Mouse (Mus musculus): ENCODE results near the gene Nav2.

The Nav2 gene

DNA sequence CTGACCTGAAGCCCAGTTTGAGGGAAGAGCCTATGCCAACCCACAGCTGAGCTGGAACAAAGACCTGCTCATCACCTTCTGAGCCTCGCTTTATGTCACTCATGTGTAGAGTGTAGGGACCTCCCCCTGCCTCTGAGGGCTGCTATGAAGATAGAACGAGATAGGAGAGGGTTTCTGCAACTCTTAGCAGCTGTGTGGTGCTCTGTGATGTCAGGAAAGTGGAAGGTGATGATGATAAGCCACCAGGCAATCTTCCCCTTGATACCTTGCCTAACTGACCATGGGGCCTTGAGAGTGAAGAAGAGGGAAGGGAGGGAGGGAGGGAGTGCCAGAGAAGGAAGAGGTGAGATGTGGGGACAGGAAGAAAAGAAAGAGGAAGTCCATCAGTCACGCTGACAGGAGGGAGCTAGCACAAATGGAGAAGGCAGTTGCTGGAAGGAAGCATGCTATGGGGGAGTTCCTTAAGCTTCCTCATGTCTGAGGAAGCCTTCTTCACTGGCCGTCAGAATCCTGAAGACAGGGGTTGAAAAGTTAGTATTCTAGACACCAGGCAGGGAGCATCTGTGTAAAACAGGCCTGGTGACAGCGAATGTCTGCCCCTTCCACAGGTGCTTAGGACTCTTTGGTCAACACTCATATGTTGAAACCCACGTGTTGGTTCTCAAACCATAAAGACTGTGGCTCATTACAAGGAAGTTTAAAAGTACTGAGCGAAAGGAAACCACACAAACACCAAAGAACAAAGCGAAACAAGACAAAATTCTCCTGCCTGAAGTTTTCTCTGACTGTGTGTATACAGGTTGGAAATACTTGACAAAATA is at the start of gene Nav2:
Gene Nav2 (plus strand): TSS at position 196 of the 821 bp plus-strand sequence.
- DNase-seq: no peak

DNA sequence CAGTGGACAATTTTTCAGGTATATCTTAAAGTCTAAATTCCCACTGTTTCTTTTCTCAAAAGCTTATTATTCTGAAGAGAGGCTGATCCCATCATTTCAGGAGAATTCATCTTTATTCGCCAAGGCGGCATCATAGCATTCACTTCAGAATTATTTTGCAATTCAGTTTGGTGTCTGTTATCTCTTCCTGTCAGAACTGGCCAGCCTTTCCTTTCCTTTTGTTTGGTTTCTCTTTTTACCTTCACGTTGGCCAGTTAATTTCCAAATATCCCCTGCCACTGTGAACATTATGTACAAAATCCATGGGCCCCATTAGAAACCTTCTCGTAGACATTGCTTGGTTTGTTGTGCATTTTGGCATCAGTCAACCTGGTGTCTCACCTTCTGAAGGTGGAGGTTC is 49.2 kb upstream of the Nav2 start:
- DNase-seq: no peak

DNA sequence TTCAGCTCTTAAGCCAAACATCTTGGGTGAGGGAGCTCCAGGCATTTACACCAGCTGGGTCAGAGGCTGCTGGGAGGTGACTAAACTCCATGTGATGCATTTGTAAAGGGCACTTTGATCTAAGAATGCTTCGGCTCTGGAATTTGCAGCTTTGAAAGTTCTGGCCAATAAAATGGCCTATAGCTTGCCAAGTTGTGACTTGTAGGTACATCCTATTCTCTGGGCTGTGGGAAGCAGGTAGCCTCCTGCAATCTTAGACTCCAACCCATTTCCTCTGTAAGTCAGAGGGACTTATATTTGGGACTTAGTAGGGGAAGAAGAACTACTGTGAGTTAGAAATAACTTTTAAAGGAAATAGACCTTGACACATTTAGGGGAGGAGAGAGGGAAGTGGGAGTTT is 47.6 kb upstream of the Nav2 start:
- DNase-seq: no peak

GRCm38 (mm10) chr7:48861796-48862195 is 46.7 kb upstream of the Nav2 start:
- no peak for DNase-seq

- DNase-seq: no peak
Observed at GRCm38 (mm10) chr7:48864199-48864598, 44.3 kb upstream of the Nav2 start.

DNA sequence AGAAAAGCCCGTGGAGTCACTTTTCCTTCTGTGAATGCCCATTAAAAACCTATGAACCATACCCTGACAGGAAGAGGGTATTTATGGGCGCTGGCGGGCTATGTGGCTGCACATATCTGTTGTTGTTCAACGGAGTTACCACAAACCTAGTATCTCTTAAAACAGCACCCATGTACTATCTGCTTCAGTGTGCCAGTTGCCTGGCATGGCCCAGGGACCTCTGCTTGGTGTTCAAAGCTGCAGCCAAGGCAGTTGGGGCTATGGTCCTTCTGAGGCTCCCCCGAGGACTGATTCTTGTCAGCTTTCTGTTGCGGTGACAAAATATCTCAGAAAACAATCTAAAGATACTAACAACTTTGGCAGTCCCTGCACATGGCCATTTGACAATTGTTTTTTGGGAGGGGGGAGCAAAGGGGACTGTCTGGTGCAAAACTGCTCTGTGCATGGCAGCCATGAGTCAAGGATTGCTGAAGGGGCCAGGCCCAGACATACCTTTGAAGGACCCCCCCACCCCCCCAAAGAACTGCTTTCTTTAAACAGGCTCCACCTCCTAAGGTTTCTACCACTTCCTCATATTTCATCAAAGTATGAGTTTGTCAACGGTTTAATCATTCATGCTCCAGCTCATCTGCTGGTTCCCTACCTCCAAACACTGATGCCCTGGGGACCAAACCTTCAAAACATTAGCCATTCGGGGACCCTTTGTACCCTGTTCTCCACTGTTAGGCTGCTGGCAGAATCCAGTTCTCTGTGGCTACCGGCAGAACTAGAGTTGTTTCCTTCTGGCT is 43.7 kb upstream of the Nav2 start:
- DNase-seq: no peak

- DNase-seq: no peak
Observed at GRCm38 (mm10) chr7:48867576-48867975, 40.9 kb upstream of the Nav2 start.

DNA sequence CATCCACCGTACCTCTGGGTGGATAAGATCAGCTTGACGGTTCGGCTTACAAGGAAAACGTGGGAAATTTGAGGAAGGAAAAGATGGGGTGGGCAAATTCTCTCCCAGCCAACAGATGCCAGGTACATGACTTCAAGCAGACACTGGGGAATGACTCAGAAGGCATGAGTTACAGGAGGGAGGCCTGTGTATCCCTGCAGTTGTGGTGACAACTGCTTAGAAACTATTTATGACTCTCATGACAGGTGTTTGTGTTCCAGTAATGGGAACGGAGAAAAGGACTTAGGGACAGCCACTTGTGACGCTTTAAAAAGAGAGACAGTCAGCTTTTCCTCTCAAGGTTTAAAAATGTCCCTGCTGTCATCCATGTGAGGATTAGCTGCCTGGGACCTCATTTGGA is 38.4 kb upstream of the Nav2 start:
- DNase-seq: no peak

DNA sequence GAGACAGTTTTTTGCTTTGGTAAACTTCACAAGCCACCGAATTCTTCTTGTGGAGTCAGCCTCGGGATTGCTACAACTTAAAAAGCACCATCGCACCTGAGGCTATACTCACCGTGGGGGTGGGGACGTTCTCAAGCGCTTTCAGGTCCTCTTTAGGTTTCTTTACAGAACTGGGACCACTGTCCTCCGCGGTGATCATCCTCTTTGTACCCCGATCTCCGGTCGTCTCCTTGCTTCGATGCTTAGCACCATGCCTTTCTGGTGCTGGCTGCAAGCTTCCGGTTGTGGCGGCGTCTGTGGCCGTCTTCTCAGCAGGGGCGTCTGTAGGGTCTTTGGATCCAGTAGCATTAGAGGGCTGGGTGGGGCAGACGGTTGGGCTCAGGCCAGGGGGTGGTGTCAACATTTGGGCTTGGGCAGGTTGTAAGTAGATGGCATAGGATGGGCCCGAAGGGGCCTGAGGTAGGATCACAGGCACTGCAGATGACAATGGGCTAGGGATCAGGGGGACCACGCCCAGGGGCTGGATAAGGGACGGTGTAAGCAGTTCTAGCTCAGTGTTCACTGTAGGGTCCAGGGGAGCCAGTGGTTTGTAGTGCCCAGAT is 37.8 kb upstream of the Nav2 start:
- DNase-seq: no peak

- no peak for DNase-seq
Observed at GRCm38 (mm10) chr7:48871292-48871691, 37.2 kb upstream of the Nav2 start.

GRCm38 (mm10) chr7:48875096-48875495 is 33.4 kb upstream of the Nav2 start:
- no peak for DNase-seq

DNA sequence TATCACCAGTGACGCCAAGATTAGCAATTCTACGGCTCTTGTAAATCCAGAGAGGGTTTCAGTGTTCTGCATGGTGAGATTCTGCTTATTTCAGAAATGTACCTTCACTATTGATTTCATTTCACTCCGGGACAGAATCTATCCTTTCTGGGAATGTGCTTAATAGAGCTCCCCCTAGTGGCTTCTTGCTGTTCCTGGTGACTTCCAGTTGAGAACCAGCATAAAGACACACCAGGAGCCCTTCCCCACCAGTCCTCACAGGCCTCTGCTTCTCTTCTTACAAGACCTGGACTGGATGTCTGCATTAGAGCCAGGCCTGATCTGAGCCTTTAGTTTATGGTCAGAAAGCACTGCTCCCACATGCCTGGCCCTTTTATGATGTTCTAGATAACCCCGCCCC is 32.0 kb upstream of the Nav2 start:
- peak; percentile 35 to 67 for DNase-seq

DNA sequence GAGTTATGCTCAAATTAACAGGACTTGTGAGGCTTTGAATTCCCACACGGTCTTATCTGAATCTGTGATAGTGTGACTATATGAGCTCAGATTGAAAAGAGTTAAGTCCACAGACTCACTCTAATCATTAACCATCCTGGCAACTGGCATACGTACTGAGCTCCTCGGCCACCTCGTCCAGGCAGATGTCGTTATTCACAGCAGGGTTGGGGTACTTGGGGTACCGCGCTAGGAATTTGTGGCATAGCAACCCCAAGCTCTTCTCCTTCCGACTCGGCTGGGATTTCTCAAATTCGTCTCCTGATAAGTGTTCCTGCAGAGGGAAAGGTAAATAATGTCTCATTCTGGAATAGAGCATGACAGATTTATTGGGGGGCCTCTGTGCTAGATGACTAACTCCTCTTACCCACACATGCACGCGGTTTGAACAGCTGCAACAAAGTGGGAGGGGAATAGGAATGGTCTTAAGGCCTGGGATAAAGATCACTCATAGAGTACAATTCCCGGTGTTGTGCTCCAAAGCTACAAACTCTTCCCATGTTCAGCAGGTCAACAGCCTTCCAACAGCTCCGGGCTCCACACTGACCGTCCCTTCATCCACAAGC is 30.6 kb upstream of the Nav2 start:
- no peak for DNase-seq

GRCm38 (mm10) chr7:48879574-48879973 is 28.9 kb upstream of the Nav2 start:
- no peak for DNase-seq

DNA sequence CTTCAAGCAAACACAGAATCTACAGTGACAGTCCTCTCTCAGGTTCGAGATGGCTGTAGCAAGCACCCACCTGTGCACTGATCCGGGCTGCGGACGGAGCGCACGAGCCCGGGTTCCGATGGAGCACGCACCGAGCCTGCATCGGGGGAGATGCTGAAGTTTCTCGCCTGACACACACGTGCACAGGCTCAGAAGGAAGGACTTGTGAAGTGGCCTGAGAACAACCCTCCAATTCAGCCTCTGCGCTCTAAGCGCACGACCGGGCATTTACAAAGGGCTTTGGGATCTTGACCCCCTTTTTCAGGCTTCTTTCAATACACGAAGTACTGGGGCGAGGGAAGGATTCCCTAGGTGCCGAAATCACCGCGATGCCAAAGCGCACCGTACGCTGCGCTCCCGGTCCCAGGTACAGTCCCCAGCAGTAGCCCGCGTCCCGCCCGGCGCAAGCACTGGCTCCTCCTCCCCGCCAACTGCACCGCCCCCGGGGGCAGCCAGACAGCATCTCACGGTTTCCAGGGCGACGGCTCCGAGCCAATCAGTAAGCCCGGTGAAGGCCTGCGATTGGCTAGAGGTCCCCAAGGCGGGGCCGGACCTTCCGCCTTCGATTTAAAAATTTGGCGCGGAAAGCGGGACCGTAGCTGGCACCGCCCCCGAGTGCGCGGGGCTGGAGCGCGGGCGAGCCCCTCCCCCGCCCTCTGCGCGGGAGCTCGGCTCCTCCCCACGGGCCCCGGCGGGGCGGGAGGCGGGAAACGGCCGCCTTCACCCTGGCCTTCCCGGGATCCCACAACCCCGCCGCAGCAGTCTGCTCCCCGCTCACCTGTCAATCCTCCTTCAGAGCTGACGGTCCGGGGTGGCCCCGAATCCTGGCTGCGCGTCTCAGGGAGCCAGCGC is 27.7 kb upstream of the Nav2 start:
- peak; percentile 93 to 95 for DNase-seq

GRCm38 (mm10) chr7:48881486-48881885 is 27.0 kb upstream of the Nav2 start, which contains the start of gene E2f8:
TSS of gene E2f8 (minus strand) at chr7:48881596.
- DNase-seq: peak; percentile 25 to 57

DNA sequence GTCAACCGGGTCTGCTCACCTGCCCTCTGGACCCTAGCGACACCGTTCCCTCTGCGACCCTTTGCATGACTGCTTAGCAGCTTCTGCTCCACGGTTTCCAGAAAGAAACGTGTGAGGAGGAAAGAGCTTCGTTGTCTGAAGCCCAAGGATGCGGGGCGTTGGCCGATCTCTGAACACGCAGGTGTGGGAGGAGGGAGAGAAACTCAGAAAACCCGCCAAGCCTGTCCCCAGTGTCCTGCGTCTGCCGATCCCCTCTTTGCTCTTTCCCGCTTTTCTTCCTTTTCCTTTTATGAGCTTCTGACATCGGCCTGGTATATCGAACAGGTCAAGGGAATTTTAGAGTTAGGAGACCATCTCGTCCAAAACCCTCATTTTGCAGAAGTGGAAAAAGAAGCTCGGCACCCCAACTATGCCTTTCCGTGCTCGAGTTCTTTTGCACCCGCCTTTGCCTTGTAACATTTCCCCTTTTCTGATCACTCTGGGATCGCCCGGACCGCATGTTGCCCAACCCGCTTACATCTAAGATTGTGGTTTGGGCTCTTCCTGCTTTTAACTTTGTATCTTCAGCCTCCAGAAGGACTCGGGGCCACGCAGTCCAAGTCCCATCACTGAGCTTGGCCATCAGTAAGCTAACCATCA is 26.4 kb upstream of the Nav2 start:
- DNase-seq: no peak

DNA sequence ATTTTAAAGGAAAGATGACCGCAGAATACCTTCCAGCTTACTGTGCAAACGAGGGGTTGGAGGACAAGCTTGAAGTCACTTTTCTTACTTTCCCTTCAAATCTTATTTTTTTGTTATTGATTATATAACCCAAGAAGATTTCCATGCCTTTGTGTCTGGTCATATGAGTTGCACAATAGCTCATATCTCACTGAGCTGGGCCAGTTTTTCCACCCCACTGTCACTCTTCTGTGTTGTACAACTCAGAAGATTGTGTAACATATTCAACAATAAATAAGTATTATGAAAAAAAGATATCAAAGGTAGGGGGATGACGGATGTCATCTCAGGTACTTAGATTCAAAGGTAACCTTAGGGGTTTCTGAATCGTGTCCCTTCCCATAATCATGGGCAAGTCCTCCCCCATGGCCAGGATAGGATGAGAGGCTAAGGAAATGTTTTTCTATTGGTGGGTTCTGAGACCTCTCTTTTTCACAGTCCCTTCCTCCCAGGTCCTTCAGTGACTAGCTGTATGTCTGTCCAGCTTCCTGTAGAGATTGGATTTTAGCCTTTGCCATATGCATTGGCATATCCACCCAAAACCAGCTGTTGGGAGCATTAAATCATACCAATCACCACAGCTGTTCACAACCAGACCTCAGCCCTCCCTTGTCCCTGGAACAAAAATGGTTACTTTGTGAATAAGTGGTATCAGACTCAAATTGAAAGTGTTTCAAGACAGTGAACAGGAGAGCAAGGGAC is 24.8 kb upstream of the Nav2 start:
- DNase-seq: no peak

- no peak for DNase-seq
Observed at GRCm38 (mm10) chr7:48884266-48884611, 24.3 kb upstream of the Nav2 start.

DNA sequence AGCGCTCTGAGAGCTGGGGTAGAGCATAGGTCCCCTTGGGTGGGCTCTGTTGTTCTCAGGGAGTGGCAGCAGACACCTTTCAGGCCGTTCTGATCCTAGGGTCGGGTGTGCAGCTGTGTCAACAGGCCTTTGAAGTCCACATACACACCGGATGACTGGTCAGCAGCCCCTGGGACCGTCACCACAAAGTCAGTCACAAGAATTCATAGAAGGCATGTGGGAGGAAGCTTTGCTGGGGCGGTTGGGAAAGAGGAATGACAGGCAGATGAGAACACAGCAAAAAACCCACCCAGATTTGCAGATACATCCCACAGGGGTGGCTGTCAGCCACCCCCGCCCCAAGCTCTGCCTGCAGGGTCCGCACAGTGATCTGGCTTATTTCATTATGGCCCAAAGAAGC is 20.5 kb upstream of the Nav2 start:
- DNase-seq: no peak

GRCm38 (mm10) chr7:48888751-48889150 is 19.8 kb upstream of the Nav2 start:
- DNase-seq: no peak
